Mouse (Mus musculus) CH12.LX (cell line): ENCODE results near the gene Mrpl39. TPM values are rescaled to one million over a fixed set of nuclear protein-coding genes. Genes with fewer than 3 reads are reported as not detected.

Source experiments
- DNase-seq: peaks from one replicate; pipeline ENCODE4 v3.0.0-alpha.2; 2013; ENCODE audit errors: extremely low read depth
- H3K27ac ChIP-seq: 2 replicates; pipeline ENCODE4 v1.5.1; 2012; ENCODE audit warnings: low read depth, mild to moderate bottlenecking, control low read depth, moderate library complexity; ENCODE audit not compliant: insufficient read depth
- H3K27me3 ChIP-seq: replicated peaks from 2 replicates; pipeline ENCODE3; 2012; ENCODE audit warnings: inconsistent platforms
- H3K36me3 ChIP-seq, 2 experiments: replicated peaks in 1 of 2; 2 replicates each; pipeline versions ENCODE3 to v1.6.1; 2012; ENCODE audit warnings: inconsistent platforms in 1 of 2, low read length in 1 of 2, mild to moderate bottlenecking in 1 of 2, mixed read lengths in 1 of 2, moderate library complexity in 1 of 2; ENCODE audit not compliant: control insufficient read depth in 1 of 2, insufficient read depth in 1 of 2
- H3K4me1 ChIP-seq, 2 experiments: 2 replicates each; pipeline ENCODE4 v1.6.1; 2012; ENCODE audit warnings: inconsistent platforms in 1 of 2, moderate library complexity in 1 of 2; ENCODE audit not compliant: insufficient read depth in 2 of 2, control insufficient read depth in 1 of 2
- H3K4me2 ChIP-seq: 2 replicates; pipeline ENCODE4 v1.6.1; 2012; ENCODE audit warnings: low read depth, mild to moderate bottlenecking, control low read depth; ENCODE audit not compliant: poor library complexity, insufficient read depth, severe bottlenecking
- H3K4me3 ChIP-seq, 3 experiments: fragments of 150-350 bp in 1 of 3; sonication (generic) in 1 of 3; replicated peaks in 1 of 3; 2 replicates each; pipeline versions ENCODE3 to v1.5.1; 2011 to 2012; ENCODE audit warnings: low read depth in 2 of 3, low read length in 2 of 3, mild to moderate bottlenecking in 2 of 3, moderate library complexity in 2 of 3, control low read depth in 1 of 3, improper control_type of control experiment in 1 of 3, inconsistent platforms in 1 of 3, mixed read lengths in 1 of 3; ENCODE audit not compliant: poor library complexity in 1 of 3
- H3K79me2 ChIP-seq: replicated peaks from 2 replicates; pipeline ENCODE4 v1.6.1; 2012; ENCODE audit warnings: mild to moderate bottlenecking, moderate library complexity; ENCODE audit not compliant: control insufficient read depth, poor library complexity, insufficient read depth, severe bottlenecking; ENCODE audit errors: extremely low read depth
- H3K9ac ChIP-seq: 2 replicates; pipeline ENCODE4 v1.6.1; 2012; ENCODE audit warnings: low read depth, mild to moderate bottlenecking, control low read depth, moderate library complexity; ENCODE audit not compliant: insufficient read depth
- H3K9me3 ChIP-seq: replicated peaks from 2 replicates; pipeline ENCODE3; 2012; ENCODE audit warnings: low read length, inconsistent platforms, mixed read lengths
- CHD1 ChIP-seq: IDR thresholded peaks from 2 replicates; pipeline ENCODE4 v1.6.1; 2012; ENCODE audit warnings: low read depth, low read length, improper control_type of control experiment, inconsistent platforms
- CTCF ChIP-seq, 2 experiments: IDR thresholded peaks in 1 of 2; conservative IDR thresholded peaks in 1 of 2; 2 replicates each; pipeline ENCODE4 v1.5.1; 2011 to 2012; ENCODE audit warnings: low read depth in 2 of 2, low read length in 2 of 2, improper control_type of control experiment in 1 of 2, inconsistent platforms in 1 of 2, mild to moderate bottlenecking in 1 of 2, moderate library complexity in 1 of 2
- ELF1 ChIP-seq: IDR thresholded peaks from 2 replicates; pipeline ENCODE4 v1.6.1; 2014; ENCODE audit warnings: low read depth, mild to moderate bottlenecking, inconsistent platforms, low read length, improper control_type of control experiment
- ETS1 ChIP-seq: conservative IDR thresholded peaks from 2 replicates; pipeline ENCODE4 v1.6.1; 2012; ENCODE audit warnings: low read depth, mild to moderate bottlenecking, inconsistent platforms, low read length, improper control_type of control experiment, moderate library complexity
- GABPA ChIP-seq: IDR thresholded peaks from 2 replicates; pipeline ENCODE4 v1.6.1; 2012; ENCODE audit warnings: low read depth, low read length, improper control_type of control experiment, inconsistent platforms; ENCODE audit not compliant: insufficient replicate concordance
- HCFC1 ChIP-seq: IDR thresholded peaks from 2 replicates; pipeline ENCODE4 v1.6.1; 2012; ENCODE audit warnings: low read depth, mild to moderate bottlenecking, inconsistent platforms, low read length, improper control_type of control experiment
- IRF4 ChIP-seq: IDR thresholded peaks from 2 replicates; pipeline ENCODE4 v1.6.1; 2014; ENCODE audit warnings: low read depth, mild to moderate bottlenecking, inconsistent platforms, low read length, improper control_type of control experiment
- JUN ChIP-seq: IDR thresholded peaks from 2 replicates; pipeline ENCODE4 v1.6.1; 2011; ENCODE audit warnings: low read depth, mild to moderate bottlenecking, low read length, improper control_type of control experiment, moderate library complexity; ENCODE audit not compliant: insufficient read depth
- MAFK ChIP-seq: IDR thresholded peaks from 2 replicates; pipeline ENCODE4 v1.6.1; 2011; ENCODE audit warnings: low read length, improper control_type of control experiment; ENCODE audit not compliant: insufficient replicate concordance
- MAX ChIP-seq: IDR thresholded peaks from 2 replicates; pipeline ENCODE4 v1.6.1; 2011; ENCODE audit warnings: low read length, improper control_type of control experiment
- MAZ ChIP-seq: IDR thresholded peaks from 2 replicates; pipeline ENCODE4 v1.6.1; 2012; ENCODE audit warnings: low read depth, mild to moderate bottlenecking, inconsistent platforms, low read length, improper control_type of control experiment, moderate library complexity
- MXI1 ChIP-seq: IDR thresholded peaks from 2 replicates; pipeline ENCODE4 v1.6.1; 2011; ENCODE audit warnings: mild to moderate bottlenecking, low read depth, low read length, improper control_type of control experiment
- POLR2A ChIP-seq: IDR thresholded peaks from 2 replicates; pipeline ENCODE4 v1.6.1; 2011; ENCODE audit warnings: low read depth, mild to moderate bottlenecking, improper control_type of control experiment, low read length
- POLR2AphosphoS2 ChIP-seq: IDR thresholded peaks from 2 replicates; pipeline ENCODE4 v1.6.1; 2011; ENCODE audit warnings: low read depth, low read length, improper control_type of control experiment
- RCOR1 ChIP-seq: conservative IDR thresholded peaks from 2 replicates; pipeline ENCODE4 v1.6.1; 2012; ENCODE audit warnings: low read depth, mild to moderate bottlenecking, inconsistent platforms, low read length, improper control_type of control experiment
- SMC3 ChIP-seq: IDR thresholded peaks from 2 replicates; pipeline ENCODE4 v1.6.1; 2011; ENCODE audit warnings: low read depth, low read length, improper control_type of control experiment
- TBP ChIP-seq: conservative IDR thresholded peaks from 2 replicates; pipeline ENCODE4 v1.6.1; 2011; ENCODE audit warnings: low read depth, low read length, improper control_type of control experiment
- UBTF ChIP-seq: IDR thresholded peaks from 2 replicates; pipeline ENCODE4 v1.6.1; 2012; ENCODE audit warnings: low read depth, mild to moderate bottlenecking, inconsistent platforms, low read length, improper control_type of control experiment, moderate library complexity
- ZC3H11A ChIP-seq: IDR thresholded peaks from 2 replicates; pipeline ENCODE4 v1.6.1; 2012; ENCODE audit warnings: low read depth, mild to moderate bottlenecking, inconsistent platforms, low read length, improper control_type of control experiment
- ZKSCAN1 ChIP-seq: IDR thresholded peaks from 2 replicates; pipeline ENCODE4 v1.6.1; 2012; ENCODE audit warnings: low read depth, inconsistent platforms, low read length, improper control_type of control experiment, borderline replicate concordance
- ZMIZ1 ChIP-seq: IDR thresholded peaks from 2 replicates; pipeline ENCODE4 v1.6.1; 2012; ENCODE audit warnings: low read depth, mild to moderate bottlenecking, inconsistent platforms, low read length, improper control_type of control experiment
- dilution Hi-C: fragments of 300-500 bp; cut with MboI; formaldehyde crosslinking; loops from 2 replicates; pipeline ENCODE4 v1.14.3; 2020; ENCODE audit warnings: low sequenced_read_pairs; ENCODE audit not compliant: extremely low pct_unique_long_range_greater_than_20kb, extremely low pct_ligation_motif_present
- in situ Hi-C: fragments of 300-500 bp; cut with MboI; formaldehyde crosslinking; loops from 3 replicates; pipeline ENCODE4 v1.14.3; 2019; ENCODE audit warnings: low sequenced_read_pairs, low pct_ligation_motif_present, low pct_unique_long_range_greater_than_20kb, mixed read lengths
- polyA plus RNA-seq: library from polyadenylated mRNA; unstranded; fragments of >175 nt; gene quantifications from 2 replicates; pipeline ENCODE4 v1.2.1, GENCODE M21; 2012; ENCODE audit warnings: low read depth; ENCODE audit not compliant: insufficient read length
- total RNA-seq, 2 experiments: library from RNA; depleted of rRNA; stranded (reverse); fragments of 300-350 nt in 1 of 2; fragments of >200 nt in 1 of 2; gene quantifications; 2 replicates each; pipeline ENCODE4 v1.2.3; 2012 to 2014

Gene Mrpl39
- total and polyA plus RNA-seq, 3 experiments = 102 to 123 (median 110) TPM

DNA sequence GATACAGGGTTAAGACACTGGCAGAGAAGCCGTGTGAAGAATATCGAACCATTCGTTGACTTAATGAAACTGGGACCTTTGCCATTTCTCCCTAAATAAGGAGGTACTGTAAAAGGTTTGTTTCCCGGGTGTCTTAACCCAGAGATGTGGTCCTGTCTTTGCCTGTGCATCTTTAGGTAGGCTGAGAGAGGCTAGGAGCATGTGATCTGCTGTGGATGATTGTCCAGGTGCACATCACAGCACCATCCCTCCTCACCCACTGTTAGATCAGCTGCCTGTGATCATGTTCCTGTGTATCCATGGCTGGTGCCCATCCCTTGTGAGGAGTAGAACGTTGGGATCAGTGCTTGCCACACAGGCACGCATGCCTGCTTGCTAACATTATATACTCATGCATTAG is 29.0 kb downstream of the Mrpl39 start:
- peak overlapping the region; percentile 99 for H3K9ac ChIP-seq
- H3K4me2 ChIP-seq = peak overlapping the region; percentile 58
- H3K4me1 ChIP-seq = peaks cover 2 to 25% of the 10 kb centered on the region in 2 experiments; a peak in 3 of 4 replicates
- H3K27me3 ChIP-seq = no peaks in the 10 kb centered on the region
- H3K27ac ChIP-seq = peak overlapping the region; percentile 91
- dilution Hi-C loops (no loop called here), in situ Hi-C loops (loop anchor here (5.0 kb wide), 2 partner anchors 99 to 124 kb away; no protein-coding TSS in a partner anchor)
- DNase-seq = peak; percentile 66
- peaks cover 40 to 56% of the 10 kb centered on the region in 2 experiments for H3K36me3 ChIP-seq
- TF ChIP-seq ZKSCAN1 = no peak
- no peak for TF ChIP-seq ETS1
- no peak for TF ChIP-seq IRF4
- peak; percentile 67; the same call in 1 of the 2 replicates for TF ChIP-seq TBP
- TF ChIP-seq POLR2A = peak; percentile 74; the same call in 1 of the 2 replicates
- no peak for TF ChIP-seq HCFC1
- H3K79me2 ChIP-seq = peaks cover 84% of the 10 kb centered on the region
- no peaks in the 10 kb centered on the region for H3K9me3 ChIP-seq
- peak overlapping the region; percentile 82 to 91 (median 86) for H3K4me3 ChIP-seq

DNA sequence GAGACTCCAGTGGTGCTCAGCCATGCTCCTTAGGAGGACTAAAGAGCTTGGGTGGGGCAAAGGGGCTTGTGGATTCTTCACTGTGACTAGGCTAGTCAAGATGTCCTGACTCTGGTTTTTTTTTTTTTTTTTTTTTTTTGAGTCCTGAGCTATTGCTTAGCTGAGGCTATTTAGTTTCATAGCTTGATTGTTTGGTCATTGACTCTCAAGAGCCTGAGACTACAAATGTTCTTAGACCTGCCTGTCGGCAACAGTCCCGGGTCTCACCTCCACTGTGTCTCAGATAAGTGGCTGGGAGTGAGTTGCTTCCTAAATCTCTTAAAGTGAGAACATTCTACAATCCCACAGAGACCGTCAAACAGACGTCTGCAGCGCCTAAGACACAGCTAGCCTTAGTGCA is 30.0 kb downstream of the Mrpl39 start:
- in situ Hi-C loops = loop anchor here (5.0 kb wide), 2 partner anchors 98 to 123 kb away; no protein-coding TSS in a partner anchor
- Histone ChIP-seq H3K4me1 (peaks cover 4 to 27% of the 10 kb centered on the region in 2 experiments), H3K4me2 (peak overlapping the region; percentile 35), H3K9ac (peak overlapping the region; percentile 99), H3K36me3 (peaks cover 40 to 54% of the 10 kb centered on the region in 2 experiments), H3K27ac (peak overlapping the region; percentile 57), H3K4me3 (peak overlapping the region; percentile 82 to 91 (median 82)), H3K27me3 (no peaks in the 10 kb centered on the region), H3K79me2 (peaks cover 85% of the 10 kb centered on the region), H3K9me3 (no peaks in the 10 kb centered on the region)
- TF ChIP-seq POLR2A (peak; percentile 72), TBP (peak; percentile 68), UBTF (peak; percentile 61; the same call in 1 of the 2 replicates), JUN (no peak)
- dilution Hi-C loops = no loop called here
- DNase-seq = no peak

DNA sequence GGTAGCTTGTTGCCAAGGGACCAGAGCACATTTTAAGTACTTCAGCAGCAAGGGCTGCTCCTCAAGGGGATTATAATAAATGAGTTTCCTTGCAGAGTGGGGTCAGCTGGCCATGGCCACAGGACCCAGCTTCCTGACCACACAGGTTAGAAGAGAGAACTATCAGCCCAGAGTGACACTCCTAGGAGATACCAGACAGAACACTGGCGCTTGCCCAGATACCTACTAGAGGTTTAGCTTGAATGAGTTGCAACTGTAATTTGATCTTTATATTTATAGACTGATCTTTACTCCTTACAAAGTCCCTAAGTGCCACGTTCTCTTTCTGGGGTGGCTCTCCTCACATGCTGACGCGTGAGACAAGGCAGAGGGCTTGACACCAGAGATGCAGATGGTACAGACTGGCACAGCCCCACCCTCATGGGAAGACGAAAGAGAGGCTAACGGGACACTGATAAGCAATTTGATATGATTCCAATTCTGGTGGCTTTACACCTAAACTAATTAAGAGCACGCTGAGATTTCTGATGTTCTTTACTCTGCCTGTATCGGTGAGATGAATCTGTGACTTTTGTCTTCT is 30.8 kb downstream of the Mrpl39 start:
- DNase-seq = no peak
- Histone ChIP-seq H3K9ac (peak overlapping the region; percentile 99), H3K79me2 (peaks cover 77% of the 10 kb centered on the region), H3K4me2 (peak overlapping the region; percentile 35), H3K4me3 (peak overlapping the region; percentile 82 to 91 (median 82)), H3K27ac (peak overlapping the region; percentile 79), H3K4me1 (peaks cover 5 to 21% of the 10 kb centered on the region in 2 experiments), H3K9me3 (no peaks in the 10 kb centered on the region), H3K36me3 (peaks cover 33 to 46% of the 10 kb centered on the region in 2 experiments), H3K27me3 (no peaks in the 10 kb centered on the region)
- in situ Hi-C loops = loop anchor here (5.0 kb wide), 2 partner anchors 97 to 122 kb away; no protein-coding TSS in a partner anchor
- TF ChIP-seq CTCF (conservative IDR thresholded peaks at IDR 0.05 in 1 of 2, IDR thresholded peaks at IDR 0.05 in 1 of 2; ENCODE audit: low read depth in 2 of 2, low read length in 2 of 2) (no peak), MAZ (no peak), ELF1 (no peak), TBP (no peak), ZMIZ1 (peak; percentile 89; the same call in 1 of the 2 replicates), SMC3 (0 out of 2 replicates have a peak, but pooled peaks have one; percentile 27), UBTF (peak; percentile 78; the same call in 1 of the 2 replicates), ETS1 (no peak), POLR2AphosphoS2 (peak; percentile 84; the same call in 1 of the 2 replicates), GABPA (no peak), MAFK (no peak), MAX (no peak; the same call in 1 of the 2 replicates), RCOR1 (peak; percentile 87; the same call in 1 of the 2 replicates), CHD1 (no peak), ZC3H11A (no peak), MXI1 (no peak; the same call in 1 of the 2 replicates), IRF4 (no peak), POLR2A (peak; percentile 78)
- dilution Hi-C loops = no loop called here
